Mouse (Mus musculus): ENCODE results near the gene Setd7. TPM values are rescaled to one million over a fixed set of nuclear protein-coding genes. Genes with fewer than 3 reads are reported as not detected.

Gene Setd7
- polyA plus RNA-seq, 1 experiment from 2014 or later = 4.3 TPM

- Histone ChIP-seq H3K27ac (ENCODE audit: low read depth) (peak overlapping the region; percentile 95), H3K36me3 (ENCODE audit: insufficient read depth) (no peaks in the 10 kb centered on the region), H3K27me3 (ENCODE audit: insufficient read depth, low read length) (no peaks in the 10 kb centered on the region), H3K4me2 (peak overlapping the region; percentile 98), H3K4me3 (ENCODE audit: low read depth, low read length) (peak overlapping the region; percentile 85), H3K9ac (peak overlapping the region; percentile 94), H3K9me3 (ENCODE audit: low read depth, low read length) (no peaks in the 10 kb centered on the region), H3K4me1 (ENCODE audit: insufficient read depth) (peaks cover 4% of the 10 kb centered on the region; the same call in 1 of the 2 replicates)
- under 1% methylated on average over 80 of the region's 80 CpGs for WGBS
- TF ChIP-seq CTCF (IDR thresholded peaks at IDR 0.05; ENCODE audit: low read depth) = peak; percentile 31
- DNase-seq (peak; percentile 85), ATAC-seq (ENCODE audit: insufficient read depth) (peak; percentile 64)
These were observed 857 bp downstream of the Setd7 start for GRCm38 (mm10) chr3:51559594-51560450.

- no peaks in the 10 kb centered on the region for H3K27me3 ChIP-seq (ENCODE audit: insufficient read depth, low read length)
- H3K27ac ChIP-seq (ENCODE audit: low read depth) = no peak overlapping the region
- DNase-seq = no peak
- H3K4me3 ChIP-seq (ENCODE audit: low read depth, low read length) = no peak overlapping the region
- peaks cover 4% of the 10 kb centered on the region; the same call in 1 of the 2 replicates for H3K4me1 ChIP-seq (ENCODE audit: insufficient read depth)
- H3K4me2 ChIP-seq = no peak overlapping the region
- H3K36me3 ChIP-seq (ENCODE audit: insufficient read depth) = no peaks in the 10 kb centered on the region
- H3K9me3 ChIP-seq (ENCODE audit: low read depth, low read length) = no peaks in the 10 kb centered on the region
- ATAC-seq (ENCODE audit: insufficient read depth) = no peak
- H3K9ac ChIP-seq = no peak overlapping the region
- TF ChIP-seq CTCF (IDR thresholded peaks at IDR 0.05; ENCODE audit: low read depth) = no peak
- WGBS = 83% methylated on average over 8 of the region's 8 CpGs
These were observed 5.1 kb downstream of the Setd7 start for GRCm38 (mm10) chr3:51555583-51555982.

- Histone ChIP-seq H3K4me3 (ENCODE audit: low read depth, low read length) (no peak overlapping the region), H3K27me3 (ENCODE audit: insufficient read depth, low read length) (no peaks in the 10 kb centered on the region), H3K9me3 (ENCODE audit: low read depth, low read length) (no peaks in the 10 kb centered on the region), H3K27ac (ENCODE audit: low read depth) (no peak overlapping the region), H3K36me3 (ENCODE audit: insufficient read depth) (peaks cover under 1% of the 10 kb centered on the region; the same call in 1 of the 2 replicates), H3K4me2 (no peak overlapping the region), H3K4me1 (ENCODE audit: insufficient read depth) (peaks cover 4% of the 10 kb centered on the region; the same call in 1 of the 2 replicates), H3K9ac (no peak overlapping the region)
- DNase-seq = no peak
- TF ChIP-seq CTCF (IDR thresholded peaks at IDR 0.05; ENCODE audit: low read depth) = no peak
- ATAC-seq (ENCODE audit: insufficient read depth) = no peak
- 80% methylated on average over 4 of the region's 4 CpGs for WGBS
These were observed 5.8 kb downstream of the Setd7 start for GRCm38 (mm10) chr3:51554836-51555235.

GRCm38 (mm10) chr3:51554067-51554466, 6.6 kb downstream of the Setd7 start:
- Histone ChIP-seq H3K27ac (ENCODE audit: low read depth) (no peak overlapping the region), H3K4me3 (ENCODE audit: low read depth, low read length) (no peak overlapping the region), H3K9me3 (ENCODE audit: low read depth, low read length) (no peaks in the 10 kb centered on the region), H3K4me1 (ENCODE audit: insufficient read depth) (peaks cover 4% of the 10 kb centered on the region; the same call in 1 of the 2 replicates), H3K9ac (no peak overlapping the region), H3K27me3 (ENCODE audit: insufficient read depth, low read length) (no peaks in the 10 kb centered on the region), H3K36me3 (ENCODE audit: insufficient read depth) (peaks cover 7% of the 10 kb centered on the region), H3K4me2 (no peak overlapping the region)
- WGBS = 63% methylated on average over 9 of the region's 9 CpGs
- DNase-seq (no peak), ATAC-seq (ENCODE audit: insufficient read depth) (no peak; the same call in 1 of the 2 replicates)
- no peak for TF ChIP-seq CTCF (IDR thresholded peaks at IDR 0.05; ENCODE audit: low read depth)

GRCm38 (mm10) chr3:51553497-51553875, 7.2 kb downstream of the Setd7 start:
- Histone ChIP-seq H3K36me3 (ENCODE audit: insufficient read depth) (peaks cover 13% of the 10 kb centered on the region), H3K9ac (no peak overlapping the region), H3K4me1 (ENCODE audit: insufficient read depth) (peaks cover 4% of the 10 kb centered on the region; the same call in 1 of the 2 replicates), H3K27ac (ENCODE audit: low read depth) (no peak overlapping the region), H3K27me3 (ENCODE audit: insufficient read depth, low read length) (no peaks in the 10 kb centered on the region), H3K4me3 (ENCODE audit: low read depth, low read length) (no peak overlapping the region), H3K4me2 (no peak overlapping the region), H3K9me3 (ENCODE audit: low read depth, low read length) (no peaks in the 10 kb centered on the region)
- WGBS = 51% methylated on average over 8 of the region's 8 CpGs
- peak; percentile 68; the same call in 1 of the 2 replicates for ATAC-seq (ENCODE audit: insufficient read depth)
- DNase-seq = peak; percentile 76
- TF ChIP-seq CTCF (IDR thresholded peaks at IDR 0.05; ENCODE audit: low read depth) = no peak

- DNase-seq (no peak), ATAC-seq (ENCODE audit: insufficient read depth) (no peak)
- Histone ChIP-seq H3K4me1 (ENCODE audit: insufficient read depth) (no peaks in the 10 kb centered on the region; the same call in 1 of the 2 replicates), H3K27me3 (ENCODE audit: insufficient read depth, low read length) (no peaks in the 10 kb centered on the region), H3K27ac (ENCODE audit: low read depth) (no peak overlapping the region), H3K9me3 (ENCODE audit: low read depth, low read length) (no peaks in the 10 kb centered on the region), H3K4me2 (peak overlapping the region; percentile 10; the same call in 1 of the 2 replicates), H3K4me3 (ENCODE audit: low read depth, low read length) (no peak overlapping the region), H3K9ac (no peak overlapping the region), H3K36me3 (ENCODE audit: insufficient read depth) (peaks cover 18% of the 10 kb centered on the region)
- 46% methylated on average over 10 of the region's 10 CpGs for WGBS
- no peak for TF ChIP-seq CTCF (IDR thresholded peaks at IDR 0.05; ENCODE audit: low read depth)
These were observed 7.7 kb downstream of the Setd7 start for GRCm38 (mm10) chr3:51552841-51553496.

GRCm38 (mm10) chr3:51552197-51552596, 8.5 kb downstream of the Setd7 start:
- Histone ChIP-seq H3K27me3 (ENCODE audit: insufficient read depth, low read length) (no peaks in the 10 kb centered on the region), H3K36me3 (ENCODE audit: insufficient read depth) (peaks cover 25% of the 10 kb centered on the region), H3K4me2 (no peak overlapping the region), H3K9me3 (ENCODE audit: low read depth, low read length) (no peaks in the 10 kb centered on the region), H3K4me3 (ENCODE audit: low read depth, low read length) (no peak overlapping the region), H3K9ac (no peak overlapping the region), H3K27ac (ENCODE audit: low read depth) (no peak overlapping the region), H3K4me1 (ENCODE audit: insufficient read depth) (no peaks in the 10 kb centered on the region; the same call in 1 of the 2 replicates)
- TF ChIP-seq CTCF (IDR thresholded peaks at IDR 0.05; ENCODE audit: low read depth) = no peak
- WGBS = 77% methylated on average over 2 of the region's 2 CpGs
- ATAC-seq (ENCODE audit: insufficient read depth) (no peak), DNase-seq (no peak)
